Mouse (Mus musculus) liver, adult 2 months (tissue): ENCODE results near the gene Maml3.

ENCODE experiments used
- CTCF ChIP-seq: fragments of 200-500 bp; IDR thresholded peaks from 2 replicates; pipeline ENCODE4 v1.5.1; 2011; ENCODE audit warnings: low read depth, low read length, control low read depth
- POLR2A ChIP-seq: fragments of 200-500 bp; IDR thresholded peaks from 2 replicates; pipeline ENCODE4 v1.6.1; 2011; ENCODE audit warnings: low read length, control low read depth; ENCODE audit not compliant: insufficient read depth; ENCODE audit errors: extremely low read depth

DNA sequence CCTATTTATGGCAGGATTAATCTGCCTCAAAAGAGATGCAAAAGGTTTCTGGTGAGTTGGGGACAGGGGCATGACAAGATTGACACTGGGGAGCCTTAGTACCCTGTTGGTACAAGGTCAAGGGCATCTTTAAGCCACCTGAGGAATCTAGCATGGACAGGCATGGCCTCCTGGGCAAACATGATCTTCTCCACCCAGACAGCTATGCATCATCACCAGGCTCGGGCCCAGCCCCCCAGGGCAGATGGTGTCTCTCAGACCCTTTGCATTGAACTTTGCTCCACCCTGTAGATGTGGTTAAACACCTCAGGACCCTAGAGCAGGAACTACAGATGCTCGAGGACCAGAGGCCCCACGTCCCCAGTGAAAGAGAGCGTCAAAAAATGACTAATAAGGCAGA lies 444.8 kb downstream of the Maml3 start, which contains the start of gene Mgst2:
- TF ChIP-seq POLR2A = no peak
- no peak for TF ChIP-seq CTCF
